Comparison of ENCODE assay signal across 8 mouse cellular contexts in the genomic region with DNA sequence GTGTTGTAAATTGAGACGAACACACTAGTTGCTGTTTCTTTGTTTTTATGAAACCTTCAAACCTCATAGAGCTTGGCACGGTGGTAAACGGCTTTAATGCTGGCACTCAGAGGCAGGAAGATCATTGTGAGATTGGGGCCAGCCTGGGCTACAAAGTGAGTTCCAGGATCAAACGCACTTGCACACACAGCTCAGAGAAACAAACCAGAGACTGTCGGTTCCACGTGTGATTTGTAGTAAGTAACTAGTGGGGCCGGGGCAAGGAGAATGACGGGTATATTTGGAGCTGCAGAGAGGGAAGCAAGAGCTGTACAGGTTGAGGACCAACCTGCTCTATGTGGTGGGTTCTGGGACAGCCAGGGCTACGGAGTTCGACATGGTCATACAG. TPM values are rescaled to one million over a fixed set of nuclear protein-coding genes. Genes with fewer than 3 reads are reported as not detected.
DNase-seq lines count a peak whose midpoint lies in the region; ATAC-seq and TF ChIP-seq lines count a peak whose summit lies in the region.

No protein-coding gene starts in this region.

- 11% methylated on average over 10 of the region's 10 CpGs for WGBS in lung, adult 2 months
- WGBS in embryonic facial prominence, embryonic 13.5 days, result 33% methylated on average over 10 of the region's 10 CpGs
- 39% methylated on average over 10 of the region's 10 CpGs for WGBS in limb, embryonic 11.5 days
- WGBS in neural tube, embryonic 15.5 days, result 22% methylated on average over 10 of the region's 10 CpGs

- H3K4me2 ChIP-seq in embryonic facial prominence, embryonic 13.5 days, result peak overlapping the region; percentile 89
- peak overlapping the region; percentile 91 for H3K4me2 ChIP-seq in limb, embryonic 11.5 days (ENCODE audit: low read depth, severe bottlenecking)
- peak overlapping the region; percentile 88 for H3K4me2 ChIP-seq in neural tube, embryonic 15.5 days

- no peak for TF ChIP-seq CTCF in lung, adult 2 months (IDR thresholded peaks at IDR 0.05; ENCODE audit: insufficient read depth, low read length)

- H3K27ac ChIP-seq in embryonic facial prominence, embryonic 13.5 days, result peak overlapping the region; percentile 94
- peak overlapping the region; percentile 91; the same call in 1 of the 2 replicates for H3K27ac ChIP-seq in limb, embryonic 11.5 days (replicated peaks; ENCODE audit: low read depth, low read length)
- peak overlapping the region; percentile 98 for H3K27ac ChIP-seq in neural tube, embryonic 15.5 days (replicated peaks)

- H3K36me3 ChIP-seq in embryonic facial prominence, embryonic 13.5 days, result no peaks in the 10 kb centered on the region
- H3K36me3 ChIP-seq in limb, embryonic 11.5 days (ENCODE audit: control insufficient read depth, insufficient read depth, low read length), result no peaks in the 10 kb centered on the region
- H3K36me3 ChIP-seq in neural tube, embryonic 15.5 days, result no peaks in the 10 kb centered on the region

- peak overlapping the region; percentile 74 for H3K4me3 ChIP-seq in lung, adult 2 months (replicated peaks; ENCODE audit: extremely low read depth, low read depth, low read length)
- peak overlapping the region; percentile 89 for H3K4me3 ChIP-seq in embryonic facial prominence, embryonic 13.5 days
- H3K4me3 ChIP-seq in limb, embryonic 11.5 days (ENCODE audit: low read depth, low read length), result peak overlapping the region; percentile 90
- peak overlapping the region; percentile 95 for H3K4me3 ChIP-seq in neural tube, embryonic 15.5 days (replicated peaks)

- H3K9ac ChIP-seq in embryonic facial prominence, embryonic 13.5 days, result peak overlapping the region; percentile 93
- peak overlapping the region; percentile 70 for H3K9ac ChIP-seq in limb, embryonic 11.5 days (ENCODE audit: low read length)
- H3K9ac ChIP-seq in neural tube, embryonic 15.5 days (replicated peaks), result peak overlapping the region; percentile 98

- no peak for TF ChIP-seq POLR2A in lung, adult 2 months (IDR thresholded peaks at IDR 0.05; ENCODE audit: borderline replicate concordance, extremely low read depth, low read depth, low read length)

- ATAC-seq in embryonic facial prominence, embryonic 13.5 days (ENCODE audit: insufficient number of reproducible peaks, insufficient read depth, low FRiP score, low TSS enrichment, low read depth), result no peak
- ATAC-seq in limb, embryonic 11.5 days (ENCODE audit: insufficient number of reproducible peaks, low FRiP score, low TSS enrichment, low read depth), result no peak
- peak; percentile 15; the same call in 1 of the 2 replicates for ATAC-seq in neural tube, embryonic 15.5 days (ENCODE audit: low FRiP score)

- H3K27me3 ChIP-seq in embryonic facial prominence, embryonic 13.5 days, result no peaks in the 10 kb centered on the region
- H3K27me3 ChIP-seq in limb, embryonic 11.5 days (ENCODE audit: control insufficient read depth, insufficient read depth, low read length), result no peaks in the 10 kb centered on the region
- no peaks in the 10 kb centered on the region for H3K27me3 ChIP-seq in neural tube, embryonic 15.5 days (replicated peaks)

- H3K9me3 ChIP-seq in embryonic facial prominence, embryonic 13.5 days, result no peaks in the 10 kb centered on the region
- no peaks in the 10 kb centered on the region for H3K9me3 ChIP-seq in limb, embryonic 11.5 days (ENCODE audit: control insufficient read depth, low read length)
- H3K9me3 ChIP-seq in neural tube, embryonic 15.5 days (replicated peaks), result no peaks in the 10 kb centered on the region

- H3K4me1 ChIP-seq in lung, adult 2 months (ENCODE audit: control insufficient read depth, insufficient read depth, low read length), result peaks cover 12% of the 10 kb centered on the region
- H3K4me1 ChIP-seq in embryonic facial prominence, embryonic 13.5 days, result peaks cover 37% of the 10 kb centered on the region
- peaks cover 9% of the 10 kb centered on the region for H3K4me1 ChIP-seq in limb, embryonic 11.5 days (ENCODE audit: control insufficient read depth, insufficient read depth, low read length)
- H3K4me1 ChIP-seq in neural tube, embryonic 15.5 days, result peaks cover 40% of the 10 kb centered on the region

- DNase-seq in lung, adult 2 months, result no peak
- DNase-seq in lung, postnatal 4 days, result no peak
- DNase-seq in limb, embryonic 11.5 days (ENCODE audit: low spot score), result peak; percentile 45
- DNase-seq in natural killer cell, adult 2 months (ENCODE audit: low spot score in 2 of 2), result no peak
- no peak for DNase-seq in urinary bladder, postnatal 36 days (ENCODE audit: low spot score in 2 of 2)
- no peak for DNase-seq in testis, postnatal 14 days (ENCODE audit: low spot score)

RNA-seq across cellular contexts. Expression of a gene that starts 0.9 kb away (rescaled TPM):
- 33.7 and 40.2 TPM in 2 replicates for polyA plus RNA-seq in lung, adult 2 months (2012; rRNA removed)
- 15.0 and 16.3 TPM in 2 replicates for polyA plus RNA-seq in embryonic facial prominence, embryonic 13.5 days (2015; fragmentation: Nextera tagmentation; extraction: Ambion mirVana)
- 15.1 and 15.3 TPM in 2 replicates for polyA plus RNA-seq in limb, embryonic 11.5 days (2014; fragmentation: Nextera tagmentation; extraction: Ambion mirVana)
- polyA plus RNA-seq in neural tube, embryonic 15.5 days (2015; fragmentation: Nextera tagmentation; extraction: Ambion mirVana), result 15.7 and 16.4 TPM in 2 replicates

RNA-seq across cellular contexts. Expression of a gene that starts 52.4 kb away (rescaled TPM):
- 13.6 and 17.8 TPM in 2 replicates for polyA plus RNA-seq in lung, adult 2 months (2012; rRNA removed)
- polyA plus RNA-seq in embryonic facial prominence, embryonic 13.5 days (2015; fragmentation: Nextera tagmentation; extraction: Ambion mirVana), result 10.4 and 10.7 TPM in 2 replicates
- 8.9 and 9.3 TPM in 2 replicates for polyA plus RNA-seq in limb, embryonic 11.5 days (2014; fragmentation: Nextera tagmentation; extraction: Ambion mirVana)
- polyA plus RNA-seq in neural tube, embryonic 15.5 days (2015; fragmentation: Nextera tagmentation; extraction: Ambion mirVana), result 7.3 and 8.1 TPM in 2 replicates

RNA-seq across cellular contexts. Expression of a gene that starts 52.6 kb away (rescaled TPM):
- polyA plus RNA-seq in lung, adult 2 months (2012; rRNA removed), result 12.8 and 13.6 TPM in 2 replicates
- polyA plus RNA-seq in embryonic facial prominence, embryonic 13.5 days (2015; fragmentation: Nextera tagmentation; extraction: Ambion mirVana), result 9.4 and 9.9 TPM in 2 replicates
- polyA plus RNA-seq in limb, embryonic 11.5 days (2014; fragmentation: Nextera tagmentation; extraction: Ambion mirVana), result 7.0 and 8.1 TPM in 2 replicates
- polyA plus RNA-seq in neural tube, embryonic 15.5 days (2015; fragmentation: Nextera tagmentation; extraction: Ambion mirVana), result 12.2 and 12.7 TPM in 2 replicates
